Mouse (Mus musculus): Measurements from ENCODE around the gene Ube2e2.

DNA sequence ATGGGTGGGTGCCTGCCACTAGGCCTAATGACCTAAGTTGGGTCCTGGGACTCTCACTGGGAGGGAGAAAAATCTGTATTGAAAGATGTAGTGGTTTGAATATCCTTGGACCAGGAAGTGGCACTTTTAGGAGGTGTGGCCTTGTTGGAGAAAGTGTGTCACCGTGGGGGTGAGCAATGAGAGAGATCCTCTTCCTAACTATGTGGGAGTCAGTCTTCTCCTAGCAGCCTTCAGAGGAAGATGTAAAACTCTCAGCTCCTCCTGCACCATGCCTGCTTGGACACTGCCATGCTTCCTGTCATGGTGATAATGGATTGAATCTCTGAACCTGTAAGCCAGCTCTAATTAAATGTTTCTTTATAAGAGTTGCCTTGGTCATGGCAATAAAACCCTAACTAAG is 338.8 kb downstream of the Ube2e2 start:
- no peak for TF ChIP-seq MAZ (IDR thresholded peaks at IDR 0.05; ENCODE audit: low read depth, low read length)
- TF ChIP-seq EP300 (IDR thresholded peaks at IDR 0.05; ENCODE audit: low read depth in 1 of 2, low read length in 2 of 2): no peak
- TF ChIP-seq E2F4 (IDR thresholded peaks at IDR 0.05; ENCODE audit: borderline replicate concordance, low read depth, low read length): no peak
- TF ChIP-seq RAD21 (IDR thresholded peaks at IDR 0.05; ENCODE audit: low read depth, low read length): no peak
- no peak for TF ChIP-seq POLR2A (IDR thresholded peaks at IDR 0.05; ENCODE audit: control insufficient read depth in 1 of 2, insufficient read depth in 1 of 2, low read depth in 1 of 2, low read length in 2 of 2, poor library complexity in 1 of 2)
- TF ChIP-seq ETS1 (IDR thresholded peaks at IDR 0.05; ENCODE audit: low read depth, low read length): no peak

All from MEL (cell line).